Mouse (Mus musculus): ENCODE measurements around the gene Pdk1.

DNA sequence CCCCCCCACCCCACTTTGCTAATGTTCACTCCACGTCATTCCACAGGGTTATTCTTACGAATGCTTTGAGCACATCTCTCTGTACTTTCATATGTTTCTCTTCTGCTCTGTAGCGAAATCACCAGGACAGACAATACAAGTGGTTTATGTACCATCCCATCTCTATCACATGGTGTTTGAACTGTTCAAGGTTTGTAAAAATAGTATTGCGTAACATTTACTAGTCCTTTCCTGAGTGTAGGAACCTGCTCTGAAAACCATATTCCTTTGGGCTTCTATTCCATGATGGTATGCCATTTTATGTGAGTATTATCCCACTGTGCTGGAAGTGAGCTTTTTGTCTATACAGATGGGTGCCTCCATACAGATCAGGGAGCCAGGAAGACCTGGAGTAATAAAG is 14.2 kb downstream of the Pdk1 start:
- TF ChIP-seq ZC3H11A (IDR thresholded peaks at IDR 0.05; ENCODE audit: low read depth, low read length) (no peak), SMC3 (IDR thresholded peaks at IDR 0.05; ENCODE audit: low read depth, low read length) (no peak), ZNF384 (IDR thresholded peaks at IDR 0.05; ENCODE audit: low read depth, low read length) (no peak), TBP (IDR thresholded peaks at IDR 0.05; ENCODE audit: low read depth, low read length) (no peak), MAX (IDR thresholded peaks at IDR 0.05; ENCODE audit: low read length) (no peak), EP300 (IDR thresholded peaks at IDR 0.05; ENCODE audit: low read depth in 1 of 2, low read length in 2 of 2) (no peak), ZMIZ1 (IDR thresholded peaks at IDR 0.05; ENCODE audit: low read depth, low read length) (no peak), E2F4 (IDR thresholded peaks at IDR 0.05; ENCODE audit: borderline replicate concordance, low read depth, low read length) (no peak), POLR2A (IDR thresholded peaks at IDR 0.05; ENCODE audit: control insufficient read depth in 1 of 2, insufficient read depth in 1 of 2, low read depth in 1 of 2, low read length in 2 of 2, poor library complexity in 1 of 2) (no peak), UBTF (IDR thresholded peaks at IDR 0.05; ENCODE audit: borderline replicate concordance, insufficient read depth, low read depth, low read length) (no peak), CTCF (IDR thresholded peaks at IDR 0.05 in 2 of 3, conservative IDR thresholded peaks at IDR 0.05 in 1 of 3; ENCODE audit: control insufficient read depth in 1 of 3, insufficient read depth in 1 of 3, low read depth in 2 of 3, low read length in 3 of 3, poor library complexity in 1 of 3, severe bottlenecking in 1 of 3) (no peak), POLR2AphosphoS5 (IDR thresholded peaks at IDR 0.05; ENCODE audit: borderline replicate concordance, low read depth, low read length) (no peak)

Measured in MEL (cell line).